Mouse (Mus musculus) small intestine, adult 2 months (tissue): ENCODE measurements at regions not wholly inside any gene's neighbourhood (a gene's known extent, or its start where the extent isn't known, plus 50 kb on each side); places are given as distances from the start of the nearest gene placed in this dataset.

Experiments
- CTCF ChIP-seq: fragments of 200-500 bp; IDR thresholded peaks from 2 replicates; pipeline ENCODE4 v1.5.1; 2012; ENCODE audit warnings: low read depth, mild to moderate bottlenecking, control low read depth, inconsistent platforms, low read length, moderate library complexity, mixed read lengths; ENCODE audit not compliant: insufficient replicate concordance, insufficient read length; ENCODE audit errors: extremely low read depth
- POLR2A ChIP-seq: fragments of 200-500 bp; IDR thresholded peaks from 2 replicates; pipeline ENCODE4 v1.6.1; 2012; ENCODE audit warnings: low read depth, mild to moderate bottlenecking, control low read depth, inconsistent platforms, low read length, moderate library complexity

- TF ChIP-seq CTCF (no peak), POLR2A (no peak)
Observed at GRCm38 (mm10) chr6:4193286-4193685, 106.5 kb upstream of the Bet1 start.
